Mouse (Mus musculus) liver, embryonic 14.5 days (tissue): ENCODE measurements around the gene Sorcs3.

Source experiments
- CTCF ChIP-seq: IDR thresholded peaks from 2 replicates; pipeline ENCODE4 v1.5.1; 2016; ENCODE audit warnings: antibody characterized with exemption, low read depth, control low read depth
- EP300 ChIP-seq: IDR thresholded peaks from 2 replicates; pipeline ENCODE4 v1.6.1; 2016; ENCODE audit warnings: antibody characterized with exemption, low read depth

DNA sequence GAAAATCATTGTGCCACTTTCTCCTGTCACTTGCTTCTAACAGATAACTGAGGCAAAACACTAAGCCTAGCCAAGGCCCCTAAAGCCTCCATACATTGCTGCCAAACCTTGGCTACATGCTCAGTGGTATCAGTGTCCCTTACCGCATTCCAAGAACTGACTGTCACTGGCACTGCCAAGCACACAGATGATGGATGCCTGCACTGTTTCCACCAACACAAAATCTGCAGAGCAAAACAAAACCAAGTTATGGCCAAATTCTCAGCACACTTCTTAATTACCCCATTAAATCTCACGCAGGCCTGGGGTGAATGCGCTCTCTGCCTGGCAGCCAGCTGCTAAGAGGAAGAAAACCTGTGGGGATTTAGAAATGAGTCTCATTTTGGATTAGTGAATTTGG, 628.5 kb downstream of the Sorcs3 start:
- no peak for TF ChIP-seq EP300
- TF ChIP-seq CTCF, result no peak
